Mouse (Mus musculus) heart, embryonic 16.5 days (tissue): ENCODE measurements around the gene Alkbh6. TPM values are rescaled to one million over a fixed set of nuclear protein-coding genes. Genes with fewer than 3 reads are reported as not detected.

Experiments used
- ATAC-seq: fragments of 200-750 bp; cut with Nextera tagmentation; replicated peaks from 2 replicates; pipeline ENCODE4 v1.8.0; 2017; ENCODE audit warnings: moderate number of reproducible peaks; ENCODE audit not compliant: insufficient read depth, low FRiP score; ENCODE audit errors: extremely low read depth
- H3K27ac ChIP-seq: fragments of 300-500 bp; sonication (generic); 2 replicates; pipeline ENCODE4 v1.5.1; 2014; ENCODE audit warnings: mild to moderate bottlenecking, low read length, control low read depth, moderate library complexity
- H3K27me3 ChIP-seq: fragments of 300-500 bp; sonication (generic); 2 replicates; pipeline ENCODE4 v1.6.1; 2014; ENCODE audit warnings: low read length, mixed read lengths; ENCODE audit not compliant: control insufficient read depth, insufficient read depth
- H3K36me3 ChIP-seq: fragments of 300-500 bp; sonication (generic); 2 replicates; pipeline ENCODE4 v1.6.1; 2014; ENCODE audit not compliant: control insufficient read depth, insufficient read depth
- H3K4me1 ChIP-seq: fragments of 300-500 bp; sonication (generic); 2 replicates; pipeline ENCODE4 v1.6.1; 2014; ENCODE audit warnings: low read length, mixed read lengths; ENCODE audit not compliant: control insufficient read depth, insufficient read depth
- H3K4me2 ChIP-seq: fragments of 300-500 bp; sonication (generic); 2 replicates; pipeline ENCODE4 v1.6.1; 2014; ENCODE audit warnings: low read depth, mild to moderate bottlenecking, control low read depth, low read length
- H3K4me3 ChIP-seq: fragments of 300-500 bp; sonication (generic); 2 replicates; pipeline ENCODE4 v1.5.1; 2014; ENCODE audit warnings: mild to moderate bottlenecking, control low read depth, low read length
- H3K9ac ChIP-seq: fragments of 300-500 bp; sonication (generic); 2 replicates; pipeline ENCODE4 v1.6.1; 2014; ENCODE audit warnings: low read length, control low read depth
- H3K9me3 ChIP-seq: fragments of 300-500 bp; sonication (generic); replicated peaks from 2 replicates; pipeline ENCODE4 v1.6.1; 2016; ENCODE audit warnings: low read length; ENCODE audit not compliant: control insufficient read depth
- WGBS: fragments of 180-500 bp; shearing (Covaris S2); extraction: QIAGEN DNeasy Blood & Tissue Kit; methylation state at CpG from one replicate; pipeline ENCODE4 v1.1.7; 2014; 5-methylcytosine and 5-hydroxymethylcytosine counted together
- polyA plus RNA-seq: library from polyadenylated mRNA; unstranded; fragments of >200 nt; fragmentation: Nextera tagmentation; extraction: Ambion mirVana; gene quantifications from 2 replicates; pipeline ENCODE4 v1.2.1, GENCODE M21; 2015

The Alkbh6 gene
- polyA plus RNA-seq, 1 experiment from 2014 or later: 62.0 TPM

DNA sequence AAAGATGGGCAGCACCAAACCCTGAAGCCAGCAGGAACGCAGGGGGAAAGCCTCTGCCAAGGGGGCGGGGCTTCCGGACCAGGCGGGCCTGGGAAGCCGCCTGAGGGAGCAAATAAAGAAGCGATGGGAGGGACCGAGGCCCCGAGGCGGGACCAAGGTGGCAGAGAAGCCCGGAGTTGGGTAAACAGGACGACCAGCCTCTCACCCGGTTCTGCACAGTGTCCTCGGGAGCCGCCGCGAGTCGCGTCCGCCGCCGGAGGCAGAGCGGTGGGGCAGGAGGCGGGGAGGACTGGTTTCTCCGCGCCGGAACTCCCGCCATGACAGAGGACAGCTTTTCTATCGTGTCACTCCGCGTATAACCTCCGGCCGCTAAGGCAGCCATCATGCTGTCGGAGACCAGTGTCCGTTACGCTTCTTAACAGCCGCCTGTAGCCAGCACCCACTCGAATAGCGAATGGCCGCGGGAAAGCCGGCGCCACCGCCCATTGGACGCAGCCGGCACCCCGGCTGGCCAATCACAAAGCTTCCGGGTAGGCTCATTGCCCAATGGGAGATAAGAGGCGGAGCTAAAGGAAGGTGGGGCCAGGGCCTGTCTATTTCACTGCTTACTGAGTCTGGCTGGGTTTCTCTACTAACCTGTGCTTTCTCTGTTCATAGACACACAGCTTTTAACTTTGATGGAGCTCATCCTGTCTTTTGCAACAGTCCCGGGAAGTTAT, 28.4 kb upstream of the Alkbh6 start, which contains the start of the genes Thap8 and Wdr62:
Gene Thap8 (plus strand): TSS at position 144 of the 719 bp plus-strand sequence.
Gene Wdr62 (minus strand): TSS at position 469 of the 719 bp plus-strand sequence.
- Histone ChIP-seq H3K4me3 (peak within 1 kb of the TSS; percentile 93), H3K9me3 (no peaks in the 10 kb centered on the region), H3K4me1 (peaks cover 13% of the 10 kb centered on the region), H3K27me3 (no peaks in the 10 kb centered on the region), H3K36me3 (no peaks in the 10 kb centered on the region), H3K9ac (peak within 1 kb of the TSS; percentile 77), H3K27ac (peak within 1 kb of the TSS; percentile 96), H3K4me2 (peak within 1 kb of the TSS; percentile 85)
- peak; percentile 96 for ATAC-seq
- under 1% methylated on average over 48 of the region's 49 CpGs for WGBS

DNA sequence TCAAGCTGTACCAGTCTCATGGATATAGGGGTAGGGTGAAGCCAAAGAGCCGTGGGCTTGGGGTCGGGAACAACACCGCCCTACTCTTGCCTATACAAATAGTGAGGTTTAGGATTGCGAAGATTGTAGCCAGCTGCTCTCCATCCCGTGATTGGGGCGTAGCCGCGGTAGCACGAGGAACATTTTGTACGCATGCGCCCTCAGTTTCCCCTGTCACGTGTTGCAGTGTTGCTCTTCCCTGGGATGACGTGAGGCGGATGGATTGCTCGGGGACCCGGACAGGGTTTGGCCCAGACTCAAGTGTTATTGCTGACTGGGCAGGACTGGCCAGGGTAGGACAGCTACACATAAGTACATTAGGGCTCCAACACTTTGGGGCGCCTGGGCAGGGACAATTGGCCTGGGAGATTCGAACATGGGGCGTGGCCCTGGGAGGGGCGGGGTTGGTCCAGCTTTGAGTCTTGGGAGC, 27.8 kb upstream of the Alkbh6 start:
- Histone ChIP-seq H3K4me1 (peaks cover 12% of the 10 kb centered on the region), H3K27ac (peak overlapping the region; percentile 96), H3K9ac (peak overlapping the region; percentile 53), H3K27me3 (no peaks in the 10 kb centered on the region), H3K36me3 (no peaks in the 10 kb centered on the region), H3K4me2 (peak overlapping the region; percentile 85), H3K4me3 (peak overlapping the region; percentile 93), H3K9me3 (no peaks in the 10 kb centered on the region)
- ATAC-seq: peak; percentile 82
- WGBS: 2% methylated on average over 20 of the region's 20 CpGs

DNA sequence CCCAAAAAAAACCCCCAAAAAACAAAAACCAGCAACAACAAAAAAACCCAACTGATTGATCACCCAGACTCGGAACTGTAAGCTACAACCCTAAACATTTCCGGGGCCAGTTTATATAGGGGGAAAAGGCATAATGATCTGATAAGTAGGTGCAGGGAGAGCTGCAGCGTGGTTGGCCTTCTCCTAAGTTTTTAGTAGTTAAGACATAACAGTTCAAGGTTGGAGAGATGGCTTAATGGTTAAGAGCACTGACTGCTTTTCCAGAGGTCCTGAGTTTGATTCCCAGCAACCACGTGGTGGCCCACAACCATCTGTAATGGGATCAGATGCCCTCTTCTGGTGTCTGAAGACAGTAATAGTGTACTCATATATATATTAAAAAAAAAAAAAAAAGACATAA, 27.0 kb upstream of the Alkbh6 start:
- H3K27me3 ChIP-seq: no peaks in the 10 kb centered on the region
- peaks cover 12% of the 10 kb centered on the region for H3K4me1 ChIP-seq
- H3K4me2 ChIP-seq: no peak overlapping the region; the same call in 1 of the 2 replicates
- no peaks in the 10 kb centered on the region for H3K36me3 ChIP-seq
- 79% methylated on average over 4 of the region's 4 CpGs for WGBS
- no peaks in the 10 kb centered on the region for H3K9me3 ChIP-seq
- no peak for ATAC-seq
- no peak overlapping the region for H3K4me3 ChIP-seq
- H3K27ac ChIP-seq: peak overlapping the region; percentile 96; the same call in 1 of the 2 replicates
- no peak overlapping the region for H3K9ac ChIP-seq

DNA sequence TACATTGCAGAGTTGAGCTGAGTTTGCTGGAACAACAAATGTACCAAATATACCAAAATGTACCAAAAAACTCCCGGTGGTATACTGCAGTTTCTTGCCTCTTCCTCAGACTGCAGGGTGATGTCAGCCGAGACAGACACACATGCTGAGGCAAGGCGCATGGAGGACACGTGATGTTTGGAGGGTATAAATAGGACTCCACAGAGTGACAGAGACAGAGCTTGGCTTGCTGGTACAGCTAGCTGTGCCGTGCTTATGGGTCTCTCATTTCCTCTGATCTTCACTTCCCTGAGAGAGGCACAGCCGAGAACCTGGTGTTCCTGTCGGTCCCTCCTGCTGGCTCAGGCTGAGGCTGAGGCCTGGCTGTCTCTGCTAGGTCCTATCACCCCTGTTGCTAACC, 25.8 kb upstream of the Alkbh6 start:
- Histone ChIP-seq H3K9ac (no peak overlapping the region), H3K4me3 (no peak overlapping the region), H3K27ac (0 out of 2 replicates have a peak overlapping the region, but pooled peaks have one; percentile 1), H3K27me3 (no peaks in the 10 kb centered on the region), H3K9me3 (no peaks in the 10 kb centered on the region), H3K36me3 (no peaks in the 10 kb centered on the region), H3K4me1 (peaks cover 12% of the 10 kb centered on the region), H3K4me2 (peak overlapping the region; percentile 29; the same call in 1 of the 2 replicates)
- no peak for ATAC-seq
- 61% methylated on average over 7 of the region's 7 CpGs for WGBS

DNA sequence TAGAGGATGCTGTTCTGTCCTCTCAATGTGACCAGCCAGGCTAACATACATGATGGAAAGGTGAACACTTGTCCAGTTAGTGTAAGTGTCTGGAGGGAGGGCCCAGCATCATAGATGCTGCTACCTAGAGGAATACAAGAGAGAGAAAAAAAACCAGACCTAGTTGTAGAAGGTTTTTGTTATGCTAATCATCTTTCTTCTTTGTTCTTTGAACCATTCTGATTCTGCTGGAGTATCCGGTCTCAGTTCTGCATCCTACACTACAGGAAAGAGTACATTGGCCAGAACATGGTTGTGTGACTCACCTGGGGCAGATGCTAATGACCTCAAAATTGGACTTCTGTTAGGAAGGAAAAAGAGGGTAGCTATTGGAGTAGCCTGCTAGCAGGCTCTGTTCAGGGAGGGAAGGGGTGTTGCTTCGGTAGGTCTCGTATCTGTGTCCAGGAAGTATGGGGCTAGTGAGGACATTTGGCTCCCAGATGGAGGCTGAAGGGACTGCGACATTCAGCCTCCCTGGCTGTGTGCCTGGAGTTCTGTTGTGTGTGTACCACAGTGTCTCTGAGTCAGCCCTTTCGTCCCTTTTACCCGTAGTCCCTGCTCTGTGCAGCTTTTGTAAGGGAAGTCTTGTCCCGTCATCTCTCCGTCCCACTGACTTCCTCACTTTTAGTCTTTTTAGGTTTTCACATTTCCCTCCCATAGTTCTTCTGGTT, 21.7 kb upstream of the Alkbh6 start:
- whole genome bisulfite sequencing: 51% methylated on average over 8 of the region's 8 CpGs
- ATAC-seq: no peak
- Histone ChIP-seq H3K36me3 (no peaks in the 10 kb centered on the region), H3K4me3 (no peak overlapping the region), H3K9me3 (no peaks in the 10 kb centered on the region), H3K4me1 (peaks cover 5% of the 10 kb centered on the region; the same call in 1 of the 2 replicates), H3K9ac (no peak overlapping the region), H3K4me2 (no peak overlapping the region), H3K27me3 (no peaks in the 10 kb centered on the region), H3K27ac (no peak overlapping the region)

DNA sequence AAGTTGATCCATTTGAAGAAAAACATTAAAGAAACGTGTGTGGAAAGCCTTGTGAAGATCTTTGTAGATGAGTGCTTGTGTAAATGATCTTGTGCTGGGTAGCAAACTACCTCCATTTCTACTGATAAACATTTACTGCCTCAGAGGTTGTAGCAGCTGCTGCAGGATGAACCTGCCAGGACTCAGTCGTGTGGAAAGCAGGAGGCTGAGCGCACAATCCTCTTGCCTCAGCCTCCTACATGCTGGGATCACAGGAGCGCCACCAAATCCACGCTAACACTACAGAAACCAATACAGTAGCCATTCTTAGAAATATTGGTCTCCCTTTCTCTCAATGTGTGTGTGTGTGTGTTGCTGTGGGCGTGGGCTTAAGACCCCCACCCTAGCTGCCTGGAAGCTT, 20.5 kb upstream of the Alkbh6 start:
- Histone ChIP-seq H3K4me1 (0 out of 2 replicates have a peak, but pooled peaks cover 2% of the 10 kb centered on the region), H3K4me2 (no peak overlapping the region), H3K27ac (no peak overlapping the region), H3K36me3 (no peaks in the 10 kb centered on the region), H3K4me3 (no peak overlapping the region), H3K9ac (no peak overlapping the region), H3K27me3 (no peaks in the 10 kb centered on the region), H3K9me3 (no peaks in the 10 kb centered on the region)
- 55% methylated on average over 6 of the region's 6 CpGs for WGBS
- no peak for ATAC-seq

DNA sequence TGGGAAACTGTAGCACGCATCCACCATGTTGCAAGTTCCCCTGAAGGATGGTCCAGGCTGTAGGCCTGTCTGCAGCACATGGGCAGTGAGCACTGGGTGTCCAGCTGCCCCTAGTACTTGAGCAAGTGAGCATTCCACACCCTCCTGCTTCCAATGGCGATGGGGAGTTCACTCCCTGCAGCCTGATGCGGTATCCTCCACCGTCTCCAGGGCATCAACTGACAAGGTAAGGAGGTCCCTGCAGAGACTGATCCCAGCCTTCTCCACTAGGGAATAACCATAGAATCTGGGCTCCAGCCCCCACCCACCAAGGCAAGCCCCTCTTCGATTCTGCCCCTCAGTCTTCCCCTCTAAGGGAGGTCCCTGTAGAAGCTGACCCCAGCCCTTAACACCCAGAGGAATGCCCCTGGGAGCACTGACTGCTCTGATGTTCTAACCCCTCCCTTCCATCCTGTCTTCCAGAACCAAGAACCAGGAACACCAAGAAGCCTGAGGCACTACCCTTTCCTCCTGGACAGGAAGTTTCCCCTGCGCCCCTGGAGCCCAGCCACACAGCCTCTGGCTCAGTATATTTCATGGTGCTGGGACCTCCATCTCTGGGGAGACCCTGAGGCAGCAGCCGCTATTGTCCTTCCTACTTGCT, 19.3 kb upstream of the Alkbh6 start:
- Histone ChIP-seq H3K4me1 (0 out of 2 replicates have a peak, but pooled peaks cover 2% of the 10 kb centered on the region), H3K27me3 (no peaks in the 10 kb centered on the region), H3K27ac (no peak overlapping the region), H3K9ac (0 out of 2 replicates have a peak overlapping the region, but pooled peaks have one; percentile 5), H3K4me2 (no peak overlapping the region), H3K36me3 (no peaks in the 10 kb centered on the region), H3K4me3 (no peak overlapping the region), H3K9me3 (no peaks in the 10 kb centered on the region)
- ATAC-seq: no peak
- WGBS: 62% methylated on average over 7 of the region's 7 CpGs

DNA sequence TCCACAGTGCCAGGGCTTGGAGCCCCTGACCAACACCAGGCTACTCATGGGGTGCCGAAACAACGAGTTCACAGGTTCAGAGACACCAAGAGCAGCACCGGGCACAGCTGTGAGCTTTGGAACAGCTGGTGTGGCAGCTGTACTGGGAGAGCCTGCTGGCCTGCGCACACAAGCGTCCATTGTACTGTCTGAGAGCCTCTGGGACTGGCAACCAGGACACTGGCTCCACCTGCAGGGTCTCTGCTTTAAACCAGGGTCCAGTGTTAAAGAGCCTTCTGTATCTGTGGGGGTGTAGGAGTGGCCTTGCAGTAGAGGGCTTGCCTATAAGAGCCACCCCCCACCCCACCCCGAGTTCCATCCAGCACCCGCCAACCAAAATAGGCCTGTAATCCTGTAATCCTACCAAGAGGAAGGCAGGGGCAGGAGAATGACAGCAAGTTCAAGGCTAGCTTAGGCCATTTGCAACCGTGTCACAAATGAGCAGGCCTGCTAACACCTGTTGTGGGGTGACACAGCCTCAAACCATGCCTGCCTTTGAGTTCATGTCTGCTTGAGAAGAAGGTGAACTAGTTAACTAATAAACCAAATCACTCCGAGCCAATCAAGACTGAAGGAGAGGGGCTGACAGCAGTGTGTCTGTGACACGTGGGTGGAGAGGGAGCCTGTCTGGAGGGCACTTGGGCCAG, 18.7 kb upstream of the Alkbh6 start:
- 53% methylated on average over 10 of the region's 10 CpGs for WGBS
- Histone ChIP-seq H3K4me1 (0 out of 2 replicates have a peak, but pooled peaks cover 2% of the 10 kb centered on the region), H3K27ac (no peak overlapping the region), H3K4me2 (no peak overlapping the region), H3K4me3 (no peak overlapping the region), H3K9ac (0 out of 2 replicates have a peak overlapping the region, but pooled peaks have one; percentile 5), H3K9me3 (no peaks in the 10 kb centered on the region), H3K27me3 (no peaks in the 10 kb centered on the region), H3K36me3 (no peaks in the 10 kb centered on the region)
- no peak for ATAC-seq
